Mouse (Mus musculus) olfactory bulb, adult 2 months (tissue): ENCODE data around the gene Tex45.

Source experiments
- CTCF ChIP-seq: fragments of 200-500 bp; IDR thresholded peaks from 2 replicates; pipeline ENCODE4 v1.5.1; 2012; ENCODE audit warnings: low read depth, mild to moderate bottlenecking, low read length, moderate library complexity; ENCODE audit not compliant: insufficient read depth
- POLR2A ChIP-seq: fragments of 200-500 bp; IDR thresholded peaks from 2 replicates; pipeline ENCODE4 v1.6.1; 2012; ENCODE audit warnings: mild to moderate bottlenecking, low read depth, low read length, moderate library complexity; ENCODE audit not compliant: insufficient read depth

GRCm38 (mm10) chr8:3439510-3439909 is 31.2 kb upstream of the Tex45 start:
- TF ChIP-seq CTCF (peak; percentile 38; the same call in 1 of the 2 replicates), POLR2A (no peak)
